Comparison of ENCODE assay signal across 9 mouse cellular contexts in genomic region chr7:19560491-19561260, GRCm38 (mm10). TPM values are rescaled to one million over a fixed set of nuclear protein-coding genes. Genes with fewer than 3 reads are reported as not detected.
DNase-seq lines count a peak whose midpoint lies in the region; ATAC-seq and TF ChIP-seq lines count a peak whose summit lies in the region.
"Had no signal": no experiment of that assay in that cellular context is flagged by ENCODE, and none has a peak within 500 bp of the region (broad histone marks: within the 10 kb centered on the region; RNA-seq: fewer than 3 reads in every experiment).

No protein-coding gene starts in this region.

- H3K4me3 ChIP-seq in forebrain, embryonic 12.5 days (replicated peaks) = peak overlapping the region; percentile 98
- H3K4me3 ChIP-seq in kidney, postnatal 0 days (replicated peaks; ENCODE audit: low read depth, low read length) = peak overlapping the region; percentile 80
- peak overlapping the region; percentile 86 for H3K4me3 ChIP-seq in midbrain, embryonic 15.5 days

- ATAC-seq in forebrain, embryonic 12.5 days (ENCODE audit: low FRiP score) = no peak
- no peak for ATAC-seq in kidney, postnatal 0 days (replicated peaks; ENCODE audit: low FRiP score, low read depth)
- no peak for ATAC-seq in midbrain, embryonic 15.5 days (replicated peaks)
- no peak for ATAC-seq in frontal cortex, adult (ENCODE audit: low TSS enrichment)

- TF ChIP-seq CTCF in kidney, postnatal 0 days (IDR thresholded peaks at IDR 0.05; ENCODE audit: low read depth) = no peak

- peak overlapping the region; percentile 96 for H3K9ac ChIP-seq in forebrain, embryonic 12.5 days
- H3K9ac ChIP-seq in kidney, postnatal 0 days (ENCODE audit: low read depth, low read length) = peak overlapping the region; percentile 94
- peak overlapping the region; percentile 95 for H3K9ac ChIP-seq in midbrain, embryonic 15.5 days

- no peak overlapping the region for H3K27ac ChIP-seq in forebrain, embryonic 12.5 days
- H3K27ac ChIP-seq in kidney, postnatal 0 days = peak overlapping the region; percentile 94; the same call in 1 of the 2 replicates
- H3K27ac ChIP-seq in midbrain, embryonic 15.5 days = peak overlapping the region; percentile 96; the same call in 1 of the 2 replicates

- peaks cover 32% of the 10 kb centered on the region for H3K36me3 ChIP-seq in forebrain, embryonic 12.5 days (replicated peaks)
- 0 out of 2 replicates have a peak, but pooled peaks cover 14% of the 10 kb centered on the region for H3K36me3 ChIP-seq in kidney, postnatal 0 days (ENCODE audit: insufficient read depth, low read length)
- H3K36me3 ChIP-seq in midbrain, embryonic 15.5 days (replicated peaks) = peaks cover 16% of the 10 kb centered on the region

- DNase-seq in adrenal gland, postnatal 14 days = peak; percentile 51
- no peak for DNase-seq in adrenal gland, postnatal 4 days (ENCODE audit: low spot score in 2 of 2)
- peak; percentile 48 for DNase-seq in 3T3-L1 (ENCODE audit: low read depth, low spot score)
- DNase-seq in kidney, postnatal 0 days (ENCODE audit: low spot score) = peak; percentile 24
- DNase-seq in layer of hippocampus, postnatal 25 days (ENCODE audit: extremely low spot score in 1 of 2, low spot score in 1 of 2) = no peak

- H3K4me1 ChIP-seq in forebrain, embryonic 12.5 days = peaks cover 48% of the 10 kb centered on the region
- peaks cover 25% of the 10 kb centered on the region for H3K4me1 ChIP-seq in kidney, postnatal 0 days (replicated peaks; ENCODE audit: insufficient read depth, low read length)
- peaks cover 61% of the 10 kb centered on the region for H3K4me1 ChIP-seq in midbrain, embryonic 15.5 days

- H3K27me3 ChIP-seq in forebrain, embryonic 12.5 days = no peaks in the 10 kb centered on the region
- no peaks in the 10 kb centered on the region for H3K27me3 ChIP-seq in kidney, postnatal 0 days (ENCODE audit: insufficient read depth, low read length)
- H3K27me3 ChIP-seq in midbrain, embryonic 15.5 days (replicated peaks) = no peaks in the 10 kb centered on the region

- peak overlapping the region; percentile 99 for H3K4me2 ChIP-seq in forebrain, embryonic 12.5 days
- peak overlapping the region; percentile 65 for H3K4me2 ChIP-seq in kidney, postnatal 0 days (ENCODE audit: low read length)
- H3K4me2 ChIP-seq in midbrain, embryonic 15.5 days = peak overlapping the region; percentile 97

- peaks cover 6% of the 10 kb centered on the region; the same call in 1 of the 2 replicates for H3K9me3 ChIP-seq in forebrain, embryonic 12.5 days
- no peaks in the 10 kb centered on the region for H3K9me3 ChIP-seq in kidney, postnatal 0 days (replicated peaks; ENCODE audit: low read length)
- no peaks in the 10 kb centered on the region for H3K9me3 ChIP-seq in midbrain, embryonic 15.5 days

- WGBS in forebrain, embryonic 12.5 days = 23% methylated on average over 11 of the region's 11 CpGs
- 12% methylated on average over 11 of the region's 11 CpGs for WGBS in kidney, postnatal 0 days
- 21% methylated on average over 11 of the region's 11 CpGs for WGBS in midbrain, embryonic 15.5 days

RNA-seq across cellular contexts. Expression of gene Ppp1r37, which starts 2.2 kb away (rescaled TPM):
- 58.8 and 64.2 TPM in 2 replicates for total RNA-seq in adrenal gland, postnatal 14 days (2021)
- total RNA-seq in adrenal gland, postnatal 4 days (2021) = 10 to 100 TPM; 66.7 to 67.1 TPM
- polyA plus RNA-seq in forebrain, embryonic 12.5 days (2016; fragmentation: Nextera tagmentation; extraction: Ambion mirVana) = 34.9 and 35.4 TPM in 2 replicates
- polyA plus RNA-seq in kidney, postnatal 0 days (2015; fragmentation: Nextera tagmentation; extraction: Ambion mirVana) = 15.3 and 17.1 TPM in 2 replicates
- 44.0 and 48.3 TPM in 2 replicates for polyA plus RNA-seq in midbrain, embryonic 15.5 days (2015; fragmentation: Nextera tagmentation; extraction: Ambion mirVana)
- total RNA-seq in layer of hippocampus, postnatal 25 days (2021) = 100 to 1,000 TPM; 103 to 112 TPM

RNA-seq across cellular contexts. Expression of gene Zfp296, which starts 16.4 kb away (rescaled TPM):
- 0.44 and 1.1 TPM in 2 replicates for total RNA-seq in adrenal gland, postnatal 14 days (2021)
- total RNA-seq in adrenal gland, postnatal 4 days (2021) = under 1 TPM; 0.25 to 0.39 TPM
- polyA plus RNA-seq in forebrain, embryonic 12.5 days (2016; fragmentation: Nextera tagmentation; extraction: Ambion mirVana) = 0.18 and 0.34 TPM in 2 replicates
- 0.17 and 0.34 TPM in 2 replicates for polyA plus RNA-seq in kidney, postnatal 0 days (2015; fragmentation: Nextera tagmentation; extraction: Ambion mirVana)
- polyA plus RNA-seq in midbrain, embryonic 15.5 days (2015; fragmentation: Nextera tagmentation; extraction: Ambion mirVana) = 0.25 and 0.26 TPM in 2 replicates
- 1 to 10 TPM in 1 of 2 experiments, under 1 TPM in 1; 0.30 to 1.0 TPM for total RNA-seq in layer of hippocampus, postnatal 25 days (2021)
- total RNA-seq: layer of hippocampus, postnatal 10 days had no signal

RNA-seq across cellular contexts. Expression of gene Gemin7, which starts 16.7 kb away (rescaled TPM):
- 59.3 and 65.4 TPM in 2 replicates for total RNA-seq in adrenal gland, postnatal 14 days (2021)
- 10 to 100 TPM; 67.0 to 68.8 TPM for total RNA-seq in adrenal gland, postnatal 4 days (2021)
- 120 and 125 TPM in 2 replicates for polyA plus RNA-seq in forebrain, embryonic 12.5 days (2016; fragmentation: Nextera tagmentation; extraction: Ambion mirVana)
- polyA plus RNA-seq in kidney, postnatal 0 days (2015; fragmentation: Nextera tagmentation; extraction: Ambion mirVana) = 164 and 167 TPM in 2 replicates
- 142 and 155 TPM in 2 replicates for polyA plus RNA-seq in midbrain, embryonic 15.5 days (2015; fragmentation: Nextera tagmentation; extraction: Ambion mirVana)
- 10 to 100 TPM; 38.0 to 40.7 TPM for total RNA-seq in layer of hippocampus, postnatal 25 days (2021)

RNA-seq across cellular contexts. Expression of gene Nkpd1, which starts 43.0 kb away (rescaled TPM):
- 0.15 and 0.83 TPM in 2 replicates for total RNA-seq in adrenal gland, postnatal 14 days (2021)
- under 1 TPM; 0.17 to 0.28 TPM for total RNA-seq in adrenal gland, postnatal 4 days (2021)
- 0.17 TPM in 1 of 2 replicates, not detected in the other for polyA plus RNA-seq in forebrain, embryonic 12.5 days (2016; fragmentation: Nextera tagmentation; extraction: Ambion mirVana)
- polyA plus RNA-seq in kidney, postnatal 0 days (2015; fragmentation: Nextera tagmentation; extraction: Ambion mirVana) = not detected in 2 replicates
- polyA plus RNA-seq in midbrain, embryonic 15.5 days (2015; fragmentation: Nextera tagmentation; extraction: Ambion mirVana) = 0.74 and 0.95 TPM in 2 replicates
- under 1 TPM; 0.49 to 0.66 TPM for total RNA-seq in layer of hippocampus, postnatal 25 days (2021)

RNA-seq across cellular contexts. Expression of gene Clasrp, which starts 43.6 kb away (rescaled TPM):
- total RNA-seq in adrenal gland, postnatal 14 days (2021) = 36.9 and 52.2 TPM in 2 replicates
- total RNA-seq in adrenal gland, postnatal 4 days (2021) = 10 to 100 TPM; 74.3 to 79.6 TPM
- 66.3 and 67.6 TPM in 2 replicates for polyA plus RNA-seq in forebrain, embryonic 12.5 days (2016; fragmentation: Nextera tagmentation; extraction: Ambion mirVana)
- 33.5 and 35.1 TPM in 2 replicates for polyA plus RNA-seq in kidney, postnatal 0 days (2015; fragmentation: Nextera tagmentation; extraction: Ambion mirVana)
- 67.2 and 69.1 TPM in 2 replicates for polyA plus RNA-seq in midbrain, embryonic 15.5 days (2015; fragmentation: Nextera tagmentation; extraction: Ambion mirVana)
- 10 to 100 TPM; 70.6 to 94.5 TPM for total RNA-seq in layer of hippocampus, postnatal 25 days (2021)

Comparison
In these comparisons a context has a peak if more than half of its experiments do, and no peak if none do; other contexts are left out.
1. DNase-seq: peak in adrenal gland, postnatal 14 days (single experiment), 3T3-L1 (single experiment) and kidney, postnatal 0 days (single experiment); none in adrenal gland, postnatal 4 days (0 of 2) and layer of hippocampus, postnatal 25 days (0 of 2).
2. Peak in every context shown above with its lines, with median percentiles within 50 percentile points of each other: H3K4me2 ChIP-seq, H3K4me3 ChIP-seq and H3K9ac ChIP-seq.